Mouse (Mus musculus) layer of hippocampus, adult 9-11 months (tissue): ENCODE data around the gene Gphn.

Experiments used
- DNase-seq: peaks from one replicate; pipeline ENCODE4 v3.0.0; 2022

The Gphn gene

GRCm38 (mm10) chr12:78225707-78226518, at the start of gene Gphn:
TSS of gene Gphn (plus strand) at chr12:78226379.
- peak; percentile 93 for DNase-seq

- no peak for DNase-seq
These were observed 44.7 kb upstream of the Gphn start for GRCm38 (mm10) chr12:78181452-78181851.

- DNase-seq = no peak
These were observed 32.2 kb upstream of the Gphn start, which contains the start of gene Gm6657 for GRCm38 (mm10) chr12:78193942-78194341. TSS of gene Gm6657 (plus strand) at chr12:78194242.

- DNase-seq = no peak
These were observed 30.8 kb upstream of the Gphn start for GRCm38 (mm10) chr12:78195368-78195767.

- no peak for DNase-seq
These were observed 22.5 kb upstream of the Gphn start for GRCm38 (mm10) chr12:78203646-78204045.

- peak; percentile 27 for DNase-seq
These were observed 20.1 kb upstream of the Gphn start for GRCm38 (mm10) chr12:78205915-78206570.

- no peak for DNase-seq
These were observed 19.6 kb upstream of the Gphn start for GRCm38 (mm10) chr12:78206571-78206960.

GRCm38 (mm10) chr12:78209856-78210255, 16.3 kb upstream of the Gphn start:
- no peak for DNase-seq

- DNase-seq = no peak
These were observed 10.7 kb upstream of the Gphn start for GRCm38 (mm10) chr12:78215490-78215889.

GRCm38 (mm10) chr12:78219191-78219825, 6.9 kb upstream of the Gphn start:
- DNase-seq = no peak

- DNase-seq = peak; percentile 87
These were observed 318 bp downstream of the Gphn start for GRCm38 (mm10) chr12:78226519-78226875.

GRCm38 (mm10) chr12:78227021-78227932, 1.1 kb downstream of the Gphn start:
- peak; percentile 43 for DNase-seq

- no peak for DNase-seq
These were observed 2.0 kb downstream of the Gphn start for GRCm38 (mm10) chr12:78228139-78228538.

GRCm38 (mm10) chr12:78232560-78232959, 6.4 kb downstream of the Gphn start:
- DNase-seq = no peak

- DNase-seq = no peak
These were observed 22.2 kb downstream of the Gphn start for GRCm38 (mm10) chr12:78248366-78248765.

- peak; percentile 59 for DNase-seq
These were observed 23.0 kb downstream of the Gphn start for GRCm38 (mm10) chr12:78249151-78249550.

- no peak for DNase-seq
These were observed 51.2 kb downstream of the Gphn start for GRCm38 (mm10) chr12:78277386-78277785.

GRCm38 (mm10) chr12:78290384-78290783, 64.2 kb downstream of the Gphn start:
- DNase-seq = no peak

GRCm38 (mm10) chr12:78298824-78299398, 72.7 kb downstream of the Gphn start:
- DNase-seq = no peak

GRCm38 (mm10) chr12:78315106-78315505, 88.9 kb downstream of the Gphn start:
- no peak for DNase-seq

GRCm38 (mm10) chr12:78327946-78328345, 101.8 kb downstream of the Gphn start:
- DNase-seq = no peak

- DNase-seq = peak; percentile 81
These were observed 105.9 kb downstream of the Gphn start for GRCm38 (mm10) chr12:78332107-78332506.
